In the genomic region with DNA sequence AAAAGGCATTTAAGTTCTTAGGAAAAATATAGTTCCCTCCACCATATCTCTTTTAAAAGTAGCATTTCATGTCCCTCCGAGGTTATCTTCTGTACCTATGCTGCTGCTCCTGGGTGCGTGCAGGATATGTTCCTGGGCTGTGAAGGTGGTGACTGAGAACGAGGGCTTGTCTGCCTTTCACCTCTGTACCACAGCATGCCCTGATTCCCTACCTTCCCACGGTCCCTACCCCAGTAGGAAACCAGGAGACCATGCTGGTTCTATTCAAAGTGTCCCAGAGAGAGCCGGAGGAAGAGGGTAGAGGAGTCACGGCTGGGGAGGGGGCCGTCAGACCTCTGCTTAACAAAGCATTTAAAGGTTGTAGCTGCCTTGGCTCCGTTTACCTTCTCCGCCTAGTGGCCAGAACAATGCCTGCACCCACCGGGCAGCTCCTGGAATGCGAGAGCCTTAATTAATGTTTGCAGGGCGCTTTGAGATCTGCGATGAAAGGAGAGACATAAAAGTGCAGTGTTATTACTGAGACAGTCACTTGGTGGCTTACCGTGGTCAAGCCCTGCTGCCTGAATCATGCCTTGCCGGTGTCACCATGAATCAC, we compare ENCODE assay signal across 8 mouse cellular contexts. TPM values are rescaled to one million over a fixed set of nuclear protein-coding genes. Genes with fewer than 3 reads are reported as not detected.
DNase-seq lines count a peak whose midpoint lies in the region; ATAC-seq and TF ChIP-seq lines count a peak whose summit lies in the region.

No protein-coding gene starts in this region.

- no peaks in the 10 kb centered on the region for H3K9me3 ChIP-seq in E14TG2a.4 (ENCODE audit: low read length)
- H3K9me3 ChIP-seq in limb, embryonic 13.5 days: no peaks in the 10 kb centered on the region

- peak; percentile 27 to 43 for DNase-seq in adrenal gland, postnatal 36 days
- DNase-seq in adrenal gland, adult 8-10 months: no peak
- DNase-seq in embryo, embryonic 11 days: peak; percentile 81
- DNase-seq in naive thymus-derived CD4-positive, alpha-beta T cell, adult 2 months (ENCODE audit: low read depth): peak; percentile 55
- DNase-seq in left cerebral cortex, adult 9 months (ENCODE audit: low spot score in 2 of 2): no peak

- no peak overlapping the region for H3K9ac ChIP-seq in limb, embryonic 13.5 days

- peak; percentile 90 for TF ChIP-seq CTCF in E14TG2a.4 (conservative IDR thresholded peaks at IDR 0.05; ENCODE audit: low read length)

- H3K4me1 ChIP-seq in E14TG2a.4 (replicated peaks; ENCODE audit: low read depth, low read length): peaks cover 76% of the 10 kb centered on the region
- H3K4me1 ChIP-seq in limb, embryonic 13.5 days: peaks cover 41% of the 10 kb centered on the region

- no peak overlapping the region for H3K27ac ChIP-seq in limb, embryonic 13.5 days

- peaks cover 51% of the 10 kb centered on the region for H3K27me3 ChIP-seq in E14TG2a.4 (ENCODE audit: insufficient read depth, low read length)
- H3K27me3 ChIP-seq in limb, embryonic 13.5 days: peaks cover 30% of the 10 kb centered on the region

- 4% methylated on average over 15 of the region's 15 CpGs for WGBS in limb, embryonic 13.5 days

- H3K4me2 ChIP-seq in limb, embryonic 13.5 days (replicated peaks): peak overlapping the region; percentile 73

- peak overlapping the region; percentile 64 for H3K4me3 ChIP-seq in E14TG2a.4 (replicated peaks; ENCODE audit: low read length)
- H3K4me3 ChIP-seq in limb, embryonic 13.5 days: peak overlapping the region; percentile 11

- ATAC-seq in hematopoietic stem cell, adult 5-6 weeks (replicated peaks in 1 of 2; ENCODE audit: insufficient read depth in 1 of 2, low FRiP score in 2 of 2, low TSS enrichment in 1 of 2, low read depth in 1 of 2, poor library complexity in 2 of 2, severe bottlenecking in 2 of 2): peak; percentile 60 to 82; a peak in 3 of 4 replicates
- ATAC-seq in limb, embryonic 13.5 days (ENCODE audit: low FRiP score, low read depth): no peak

- no peaks in the 10 kb centered on the region for H3K36me3 ChIP-seq in E14TG2a.4 (ENCODE audit: insufficient read depth, low read length)
- no peaks in the 10 kb centered on the region for H3K36me3 ChIP-seq in limb, embryonic 13.5 days

RNA-seq across cellular contexts. Expression of a gene that starts 0.8 kb away (rescaled TPM):
- total RNA-seq in adrenal gland, postnatal 36 days (2021): under 1 TPM in 1 of 2 experiments, not detected in 1; 0.03 TPM
- under 1 TPM in 3 of 4 experiments, not detected in 1; 0.03 to 0.15 (median 0.11) TPM for total RNA-seq in adrenal gland, adult 8-10 months (2022)
- total RNA-seq in hematopoietic stem cell, adult 5-6 weeks (2017): not detected in 2 replicates
- polyA plus RNA-seq in limb, embryonic 13.5 days (2015; fragmentation: Nextera tagmentation; extraction: Ambion mirVana): 0.87 and 1.1 TPM in 2 replicates

RNA-seq across cellular contexts. Expression of a gene that starts 16.5 kb away (rescaled TPM):
- total RNA-seq in adrenal gland, postnatal 36 days (2021): 1 to 10 TPM; 1.3 to 2.1 TPM
- under 1 TPM; 0.12 to 0.91 (median 0.74) TPM for total RNA-seq in adrenal gland, adult 8-10 months (2022)
- not detected in 2 replicates for total RNA-seq in hematopoietic stem cell, adult 5-6 weeks (2017)
- not detected in 2 replicates for polyA plus RNA-seq in limb, embryonic 13.5 days (2015; fragmentation: Nextera tagmentation; extraction: Ambion mirVana)

RNA-seq across cellular contexts. Expression of a gene that starts 26.7 kb away (rescaled TPM):
- total RNA-seq in adrenal gland, postnatal 36 days (2021): under 1 TPM; 0.20 to 0.26 TPM
- total RNA-seq in adrenal gland, adult 8-10 months (2022): under 1 TPM in 2 of 4 experiments, not detected in 2; 0.15 to 0.27 TPM
- total RNA-seq in hematopoietic stem cell, adult 5-6 weeks (2017): 3.4 and 4.8 TPM in 2 replicates
- polyA plus RNA-seq in limb, embryonic 13.5 days (2015; fragmentation: Nextera tagmentation; extraction: Ambion mirVana): 0.76 and 1.3 TPM in 2 replicates

Comparison
In these comparisons a context has a peak if more than half of its experiments do, and no peak if none do; other contexts are left out.
1. DNase-seq: peak in adrenal gland, postnatal 36 days (2 of 2), embryo, embryonic 11 days (single experiment) and naive thymus-derived CD4-positive, alpha-beta T cell, adult 2 months (single experiment); none in adrenal gland, adult 8-10 months (single experiment) and left cerebral cortex, adult 9 months (0 of 2).